Mouse (Mus musculus): ENCODE results near the gene Doc2a.

The Doc2a gene

GRCm38 (mm10) chr7:126847116-126847420 is at the start of gene Doc2a:
Doc2a (plus strand) TSS chr7:126847416.
- no peak for DNase-seq (ENCODE audit: low read depth, low spot score)

- no peak for DNase-seq (ENCODE audit: low read depth, low spot score)
Observed at GRCm38 (mm10) chr7:126798127-126799049, 48.8 kb upstream of the Doc2a start.

- peak; percentile 89 for DNase-seq (ENCODE audit: low read depth, low spot score)
Observed at GRCm38 (mm10) chr7:126799050-126799467, 48.2 kb upstream of the Doc2a start.

GRCm38 (mm10) chr7:126799468-126800268 is 47.5 kb upstream of the Doc2a start:
- peak; percentile 70 for DNase-seq (ENCODE audit: low read depth, low spot score)

GRCm38 (mm10) chr7:126800269-126801056 is 46.8 kb upstream of the Doc2a start:
- no peak for DNase-seq (ENCODE audit: low read depth, low spot score)

GRCm38 (mm10) chr7:126801057-126801422 is 46.2 kb upstream of the Doc2a start:
- no peak for DNase-seq (ENCODE audit: low read depth, low spot score)

GRCm38 (mm10) chr7:126802134-126802889 is 44.9 kb upstream of the Doc2a start:
- no peak for DNase-seq (ENCODE audit: low read depth, low spot score)

GRCm38 (mm10) chr7:126803181-126803580 is 44.0 kb upstream of the Doc2a start:
- no peak for DNase-seq (ENCODE audit: low read depth, low spot score)

GRCm38 (mm10) chr7:126803751-126804150 is 43.5 kb upstream of the Doc2a start:
- DNase-seq (ENCODE audit: low read depth, low spot score) = no peak

- DNase-seq (ENCODE audit: low read depth, low spot score) = no peak
Observed at GRCm38 (mm10) chr7:126806956-126807355, 40.3 kb upstream of the Doc2a start.

- DNase-seq (ENCODE audit: low read depth, low spot score) = no peak
Observed at GRCm38 (mm10) chr7:126807405-126807804, 39.8 kb upstream of the Doc2a start.

- no peak for DNase-seq (ENCODE audit: low read depth, low spot score)
Observed at GRCm38 (mm10) chr7:126808703-126809455, 38.3 kb upstream of the Doc2a start.

GRCm38 (mm10) chr7:126809723-126810369 is 37.4 kb upstream of the Doc2a start:
- DNase-seq (ENCODE audit: low read depth, low spot score) = no peak

- DNase-seq (ENCODE audit: low read depth, low spot score) = no peak
Observed at GRCm38 (mm10) chr7:126815726-126816222, 31.4 kb upstream of the Doc2a start.

- no peak for DNase-seq (ENCODE audit: low read depth, low spot score)
Observed at GRCm38 (mm10) chr7:126816494-126816893, 30.7 kb upstream of the Doc2a start.

- no peak for DNase-seq (ENCODE audit: low read depth, low spot score)
Observed at GRCm38 (mm10) chr7:126817595-126817994, 29.6 kb upstream of the Doc2a start.

- no peak for DNase-seq (ENCODE audit: low read depth, low spot score)
Observed at GRCm38 (mm10) chr7:126818818-126819217, 28.4 kb upstream of the Doc2a start.

GRCm38 (mm10) chr7:126821835-126822511 is 25.2 kb upstream of the Doc2a start:
- peak; percentile 90 for DNase-seq (ENCODE audit: low read depth, low spot score)

- DNase-seq (ENCODE audit: low read depth, low spot score) = no peak
Observed at GRCm38 (mm10) chr7:126822741-126823140, 24.5 kb upstream of the Doc2a start.

All from retina, postnatal 7 days (tissue).